Mouse (Mus musculus) embryonic fibroblast, embryonic 13.5 days (primary cell): Measurements from ENCODE around the gene Ephb1.

Experiments
- CTCF ChIP-seq: IDR thresholded peaks from 2 replicates; pipeline ENCODE4 v1.5.1; 2011; ENCODE audit warnings: mild to moderate bottlenecking, control low read depth, low read length, moderate library complexity, borderline replicate concordance; ENCODE audit not compliant: insufficient read depth
- POLR2A ChIP-seq: IDR thresholded peaks from 2 replicates; pipeline ENCODE4 v1.6.1; 2011; ENCODE audit warnings: low read depth, mild to moderate bottlenecking, control low read depth, low read length, moderate library complexity

GRCm38 (mm10) chr9:102330266-102331060 lies 24.0 kb downstream of the Ephb1 start:
- TF ChIP-seq POLR2A (no peak), CTCF (no peak)
